Mouse (Mus musculus) bone marrow macrophage, adult 2 months (primary cell): Measurements from ENCODE around the gene Tpbpa.

Experiments
- CTCF ChIP-seq: IDR thresholded peaks from 2 replicates; pipeline ENCODE4 v1.5.1; 2012; ENCODE audit warnings: low read depth, mild to moderate bottlenecking, low read length, moderate library complexity
- POLR2A ChIP-seq: IDR thresholded peaks from 2 replicates; pipeline ENCODE4 v1.6.1; 2012; ENCODE audit warnings: mild to moderate bottlenecking, low read depth, low read length, borderline replicate concordance

DNA sequence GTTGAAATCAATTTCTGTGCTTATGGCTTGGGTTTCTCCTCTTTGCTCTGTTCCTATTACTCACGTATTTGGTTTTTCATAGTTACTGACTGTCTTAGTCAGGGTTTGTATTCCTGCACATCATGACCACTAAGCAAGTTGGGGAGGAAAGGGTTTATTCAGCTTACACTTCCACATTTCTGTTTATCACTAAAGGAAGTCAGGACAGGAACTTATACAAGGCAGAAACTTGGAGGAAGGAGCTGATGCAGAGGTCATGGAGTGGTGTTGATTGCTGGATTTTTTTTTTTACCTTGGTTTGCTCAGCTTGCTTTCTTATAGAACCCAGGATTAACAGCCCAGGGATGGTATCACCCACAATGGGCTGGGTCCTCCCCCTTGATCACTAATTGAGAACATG is 49.5 kb downstream of the Tpbpa start:
- no peak for TF ChIP-seq CTCF
- no peak for TF ChIP-seq POLR2A
